Comparison of ENCODE assay signal across 9 mouse cellular contexts in the genomic region with DNA sequence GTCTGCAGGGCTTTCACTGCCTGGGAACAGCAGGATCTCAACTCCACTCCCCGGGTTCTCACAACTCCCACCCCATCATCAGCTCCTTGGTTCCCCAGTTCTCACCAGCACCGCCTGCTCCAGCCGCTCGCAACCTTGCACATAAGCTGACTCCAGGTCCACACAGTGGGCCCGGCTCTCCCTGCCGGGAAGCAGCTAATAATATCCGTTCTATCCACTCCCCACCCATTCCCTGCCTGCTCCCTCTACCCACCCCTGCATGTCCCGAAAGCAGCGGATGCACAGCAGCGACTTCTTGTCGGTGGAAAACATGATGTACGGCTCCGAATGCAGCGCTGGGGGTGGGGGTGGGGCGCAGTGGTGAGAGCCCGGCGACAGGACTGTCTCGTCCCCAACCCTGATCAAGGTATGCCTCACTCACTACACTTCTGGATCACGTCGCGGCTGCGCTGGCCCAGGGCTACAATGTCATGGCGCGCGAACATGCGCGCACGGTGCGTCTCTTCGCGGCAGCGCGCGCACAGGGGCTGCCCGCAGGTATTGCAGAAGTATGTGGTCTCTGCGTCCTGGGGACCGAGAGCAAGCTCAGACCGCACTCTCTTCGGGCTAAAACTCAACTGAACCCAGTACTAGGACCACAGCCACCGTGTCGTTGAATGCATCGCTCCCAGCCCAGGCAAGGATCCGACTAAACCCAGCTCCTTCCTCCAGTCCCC. TPM values are rescaled to one million over a fixed set of nuclear protein-coding genes. Genes with fewer than 3 reads are reported as not detected.
DNase-seq lines count a peak whose midpoint lies in the region; ATAC-seq and TF ChIP-seq lines count a peak whose summit lies in the region.
"Had no signal": no experiment of that assay in that cellular context is flagged by ENCODE, and none has a peak within 500 bp of the region (broad histone marks: within the 10 kb centered on the region; RNA-seq: fewer than 3 reads in every experiment).

No protein-coding gene starts in this region.

- no peak for TF ChIP-seq CTCF in layer of hippocampus, adult 2 months (conservative IDR thresholded peaks at IDR 0.05)

- H3K27ac ChIP-seq in layer of hippocampus, adult 2 months = no peak overlapping the region
- H3K27ac ChIP-seq in embryonic facial prominence, embryonic 12.5 days = no peak overlapping the region
- H3K27ac ChIP-seq in intestine, embryonic 15.5 days = no peak overlapping the region
- H3K27ac ChIP-seq in neural tube, embryonic 12.5 days = no peak overlapping the region

- peak overlapping the region; percentile 52 for H3K4me2 ChIP-seq in embryonic facial prominence, embryonic 12.5 days (replicated peaks)
- H3K4me2 ChIP-seq in intestine, embryonic 15.5 days (replicated peaks) = peak overlapping the region; percentile 55
- H3K4me2 ChIP-seq in neural tube, embryonic 12.5 days (replicated peaks) = peak overlapping the region; percentile 55

- peaks cover 25% of the 10 kb centered on the region for H3K4me1 ChIP-seq in embryonic facial prominence, embryonic 12.5 days
- H3K4me1 ChIP-seq in intestine, embryonic 15.5 days (replicated peaks) = peaks cover 37% of the 10 kb centered on the region
- peaks cover 29% of the 10 kb centered on the region for H3K4me1 ChIP-seq in neural tube, embryonic 12.5 days

- H3K27me3 ChIP-seq in embryonic facial prominence, embryonic 12.5 days = peaks cover 81% of the 10 kb centered on the region
- H3K27me3 ChIP-seq in intestine, embryonic 15.5 days (replicated peaks) = peaks cover 75% of the 10 kb centered on the region
- H3K27me3 ChIP-seq in neural tube, embryonic 12.5 days (replicated peaks) = peaks cover 84% of the 10 kb centered on the region

- H3K9me3 ChIP-seq in embryonic facial prominence, embryonic 12.5 days = no peaks in the 10 kb centered on the region
- H3K9me3 ChIP-seq in intestine, embryonic 15.5 days = no peaks in the 10 kb centered on the region
- no peaks in the 10 kb centered on the region for H3K9me3 ChIP-seq in neural tube, embryonic 12.5 days

- H3K36me3 ChIP-seq in embryonic facial prominence, embryonic 12.5 days = no peaks in the 10 kb centered on the region
- H3K36me3 ChIP-seq in intestine, embryonic 15.5 days = no peaks in the 10 kb centered on the region
- no peaks in the 10 kb centered on the region for H3K36me3 ChIP-seq in neural tube, embryonic 12.5 days

- 1% methylated on average over 43 of the region's 43 CpGs for WGBS in embryonic facial prominence, embryonic 12.5 days
- WGBS in intestine, embryonic 15.5 days = 2% methylated on average over 43 of the region's 43 CpGs
- 1% methylated on average over 43 of the region's 43 CpGs for WGBS in neural tube, embryonic 12.5 days

- peak overlapping the region; percentile 49 for H3K4me3 ChIP-seq in layer of hippocampus, adult 2 months
- peak overlapping the region; percentile 29 for H3K4me3 ChIP-seq in embryonic facial prominence, embryonic 12.5 days
- peak overlapping the region; percentile 23 for H3K4me3 ChIP-seq in intestine, embryonic 15.5 days (replicated peaks)
- peak overlapping the region; percentile 22; the same call in 1 of the 2 replicates for H3K4me3 ChIP-seq in neural tube, embryonic 12.5 days

- H3K9ac ChIP-seq in embryonic facial prominence, embryonic 12.5 days = no peak overlapping the region
- no peak overlapping the region for H3K9ac ChIP-seq in intestine, embryonic 15.5 days
- no peak overlapping the region for H3K9ac ChIP-seq in neural tube, embryonic 12.5 days

- DNase-seq in layer of hippocampus, adult 2 months (ENCODE audit: low spot score in 2 of 2) = no peak
- DNase-seq in layer of hippocampus, adult 9-10 months (ENCODE audit: low spot score) = no peak
- DNase-seq in MN1 (ENCODE audit: low spot score) = no peak
- no peak for DNase-seq in kidney, postnatal 10 days
- no peak for DNase-seq in yolk sac, embryonic 10.5 days (ENCODE audit: low spot score)

- ATAC-seq in embryonic facial prominence, embryonic 12.5 days (ENCODE audit: insufficient number of reproducible peaks, insufficient read depth, low FRiP score, low TSS enrichment) = no peak
- ATAC-seq in intestine, embryonic 15.5 days = no peak
- ATAC-seq in neural tube, embryonic 12.5 days (ENCODE audit: low FRiP score, low read depth) = no peak
- ATAC-seq: Patski had no signal

RNA-seq across cellular contexts. Expression of a gene that starts 3.1 kb away (rescaled TPM):
- total RNA-seq in layer of hippocampus, adult 2 months (2021) = 1 to 10 TPM; 6.5 to 7.7 TPM
- 1.0 and 2.3 TPM in 2 replicates for polyA plus RNA-seq in embryonic facial prominence, embryonic 12.5 days (2016; fragmentation: Nextera tagmentation; extraction: Ambion mirVana)
- 2.1 and 2.5 TPM in 2 replicates for polyA plus RNA-seq in intestine, embryonic 15.5 days (2015; fragmentation: Nextera tagmentation; extraction: Ambion mirVana)
- polyA plus RNA-seq in neural tube, embryonic 12.5 days (2016; fragmentation: Nextera tagmentation; extraction: Ambion mirVana) = 5.8 and 7.3 TPM in 2 replicates

RNA-seq across cellular contexts. Expression of a gene that starts 9.9 kb away (rescaled TPM):
- total RNA-seq in layer of hippocampus, adult 2 months (2021) = 100 to 1,000 TPM; 186 to 202 TPM
- 395 and 396 TPM in 2 replicates for polyA plus RNA-seq in embryonic facial prominence, embryonic 12.5 days (2016; fragmentation: Nextera tagmentation; extraction: Ambion mirVana)
- 371 and 424 TPM in 2 replicates for polyA plus RNA-seq in intestine, embryonic 15.5 days (2015; fragmentation: Nextera tagmentation; extraction: Ambion mirVana)
- 255 and 274 TPM in 2 replicates for polyA plus RNA-seq in neural tube, embryonic 12.5 days (2016; fragmentation: Nextera tagmentation; extraction: Ambion mirVana)

RNA-seq across cellular contexts. Expression of a gene that starts 18.6 kb away (rescaled TPM):
- total RNA-seq in layer of hippocampus, adult 2 months (2021) = 10 to 100 TPM; 42.3 to 43.0 TPM
- 30.3 and 33.4 TPM in 2 replicates for polyA plus RNA-seq in embryonic facial prominence, embryonic 12.5 days (2016; fragmentation: Nextera tagmentation; extraction: Ambion mirVana)
- 17.3 and 17.6 TPM in 2 replicates for polyA plus RNA-seq in intestine, embryonic 15.5 days (2015; fragmentation: Nextera tagmentation; extraction: Ambion mirVana)
- polyA plus RNA-seq in neural tube, embryonic 12.5 days (2016; fragmentation: Nextera tagmentation; extraction: Ambion mirVana) = 23.0 and 24.7 TPM in 2 replicates

RNA-seq across cellular contexts. Expression of a gene that starts 22.8 kb away (rescaled TPM):
- total RNA-seq in layer of hippocampus, adult 2 months (2021) = 100 to 1,000 TPM; 118 to 121 TPM
- 0.33 and 0.46 TPM in 2 replicates for polyA plus RNA-seq in embryonic facial prominence, embryonic 12.5 days (2016; fragmentation: Nextera tagmentation; extraction: Ambion mirVana)
- 1.9 and 2.8 TPM in 2 replicates for polyA plus RNA-seq in intestine, embryonic 15.5 days (2015; fragmentation: Nextera tagmentation; extraction: Ambion mirVana)
- polyA plus RNA-seq in neural tube, embryonic 12.5 days (2016; fragmentation: Nextera tagmentation; extraction: Ambion mirVana) = 6.1 and 7.8 TPM in 2 replicates

RNA-seq across cellular contexts. Expression of a gene that starts 24.2 kb away (rescaled TPM):
- total RNA-seq in layer of hippocampus, adult 2 months (2021) = not detected
- 0.09 TPM in 1 of 2 replicates, not detected in the other for polyA plus RNA-seq in embryonic facial prominence, embryonic 12.5 days (2016; fragmentation: Nextera tagmentation; extraction: Ambion mirVana)
- polyA plus RNA-seq in intestine, embryonic 15.5 days (2015; fragmentation: Nextera tagmentation; extraction: Ambion mirVana) = not detected in 2 replicates
- 0.58 and 1.1 TPM in 2 replicates for polyA plus RNA-seq in neural tube, embryonic 12.5 days (2016; fragmentation: Nextera tagmentation; extraction: Ambion mirVana)
